Mouse (Mus musculus): ENCODE measurements at regions not wholly inside any gene's neighbourhood (a gene's known extent, or its start where the extent isn't known, plus 50 kb on each side); places are given as distances from the start of the nearest gene placed in this dataset.

GRCm38 (mm10) chr1:157798561-157799553, 292.3 kb downstream of the Sec16b start:
- no peaks in the 10 kb centered on the region for H3K9me3 ChIP-seq (ENCODE audit: control insufficient read depth, low read length)
- no peak overlapping the region for H3K9ac ChIP-seq (replicated peaks; ENCODE audit: low read depth, low read length)

GRCm38 (mm10) chr1:157801151-157801550, 294.6 kb downstream of the Sec16b start:
- Histone ChIP-seq H3K9ac (replicated peaks; ENCODE audit: low read depth, low read length) (no peak overlapping the region), H3K27ac (ENCODE audit: low read length) (no peak overlapping the region), H3K4me3 (replicated peaks; ENCODE audit: low read length) (no peak overlapping the region), H3K36me3 (ENCODE audit: control insufficient read depth, insufficient read depth) (no peaks in the 10 kb centered on the region), H3K4me1 (replicated peaks; ENCODE audit: control insufficient read depth, insufficient read depth, low read length) (peaks cover 2% of the 10 kb centered on the region; the same call in 1 of the 2 replicates), H3K4me2 (ENCODE audit: low read length) (no peak overlapping the region), H3K9me3 (ENCODE audit: control insufficient read depth, low read length) (no peaks in the 10 kb centered on the region), H3K27me3 (replicated peaks; ENCODE audit: control insufficient read depth, insufficient read depth, low read length) (no peaks in the 10 kb centered on the region)
- ATAC-seq, result no peak
- WGBS, result 60% methylated on average over 3 of the region's 3 CpGs

More at GRCm38 (mm10) chr1:157798561-157799553, 292.3 kb downstream of the Sec16b start:
- H3K27ac ChIP-seq (ENCODE audit: low read length), result no peak overlapping the region
- H3K36me3 ChIP-seq (ENCODE audit: control insufficient read depth, insufficient read depth), result no peaks in the 10 kb centered on the region
- no peaks in the 10 kb centered on the region; the same call in 1 of the 2 replicates for H3K4me1 ChIP-seq (replicated peaks; ENCODE audit: control insufficient read depth, insufficient read depth, low read length)
- peak; percentile 58; the same call in 1 of the 2 replicates for ATAC-seq
- no peaks in the 10 kb centered on the region for H3K27me3 ChIP-seq (replicated peaks; ENCODE audit: control insufficient read depth, insufficient read depth, low read length)
- H3K4me3 ChIP-seq (replicated peaks; ENCODE audit: low read length), result no peak overlapping the region
- 59% methylated on average over 21 of the region's 21 CpGs for WGBS
- H3K4me2 ChIP-seq (ENCODE audit: low read length), result peak overlapping the region; percentile 8; the same call in 1 of the 2 replicates

- ATAC-seq, result no peak
- Histone ChIP-seq H3K4me3 (replicated peaks; ENCODE audit: low read length) (no peak overlapping the region), H3K4me2 (ENCODE audit: low read length) (no peak overlapping the region), H3K9ac (replicated peaks; ENCODE audit: low read depth, low read length) (no peak overlapping the region), H3K9me3 (ENCODE audit: control insufficient read depth, low read length) (no peaks in the 10 kb centered on the region), H3K4me1 (replicated peaks; ENCODE audit: control insufficient read depth, insufficient read depth, low read length) (peaks cover 2% of the 10 kb centered on the region; the same call in 1 of the 2 replicates), H3K27me3 (replicated peaks; ENCODE audit: control insufficient read depth, insufficient read depth, low read length) (no peaks in the 10 kb centered on the region), H3K36me3 (ENCODE audit: control insufficient read depth, insufficient read depth) (no peaks in the 10 kb centered on the region), H3K27ac (ENCODE audit: low read length) (no peak overlapping the region)
- WGBS, result 57% methylated on average over 3 of the region's 3 CpGs
These were observed 297.7 kb downstream of the Sec16b start for GRCm38 (mm10) chr1:157804229-157804628.

- no peak overlapping the region for H3K4me2 ChIP-seq (ENCODE audit: low read length)
- no peak overlapping the region for H3K4me3 ChIP-seq (replicated peaks; ENCODE audit: low read length)
- H3K4me1 ChIP-seq (replicated peaks; ENCODE audit: control insufficient read depth, insufficient read depth, low read length), result 0 out of 2 replicates have a peak, but pooled peaks cover 2% of the 10 kb centered on the region
- H3K36me3 ChIP-seq (ENCODE audit: control insufficient read depth, insufficient read depth), result no peaks in the 10 kb centered on the region
- 86% methylated on average over 1 of the region's 1 CpGs for WGBS
- H3K9me3 ChIP-seq (ENCODE audit: control insufficient read depth, low read length), result no peaks in the 10 kb centered on the region
- ATAC-seq, result no peak
- H3K27ac ChIP-seq (ENCODE audit: low read length), result no peak overlapping the region
- H3K9ac ChIP-seq (replicated peaks; ENCODE audit: low read depth, low read length), result no peak overlapping the region
- no peaks in the 10 kb centered on the region for H3K27me3 ChIP-seq (replicated peaks; ENCODE audit: control insufficient read depth, insufficient read depth, low read length)
These were observed 299.8 kb downstream of the Sec16b start for GRCm38 (mm10) chr1:157806296-157806695.

- Histone ChIP-seq H3K36me3 (ENCODE audit: control insufficient read depth, insufficient read depth) (no peaks in the 10 kb centered on the region), H3K9me3 (ENCODE audit: control insufficient read depth, low read length) (no peaks in the 10 kb centered on the region), H3K4me1 (replicated peaks; ENCODE audit: control insufficient read depth, insufficient read depth, low read length) (0 out of 2 replicates have a peak, but pooled peaks cover 2% of the 10 kb centered on the region), H3K27me3 (replicated peaks; ENCODE audit: control insufficient read depth, insufficient read depth, low read length) (no peaks in the 10 kb centered on the region), H3K27ac (ENCODE audit: low read length) (no peak overlapping the region), H3K4me2 (ENCODE audit: low read length) (no peak overlapping the region), H3K9ac (replicated peaks; ENCODE audit: low read depth, low read length) (no peak overlapping the region), H3K4me3 (replicated peaks; ENCODE audit: low read length) (no peak overlapping the region)
- no peak for ATAC-seq
- 68% methylated on average over 8 of the region's 8 CpGs for WGBS
These were observed 303.3 kb downstream of the Sec16b start for GRCm38 (mm10) chr1:157809674-157810471.

GRCm38 (mm10) chr1:157810657-157811056, 304.1 kb downstream of the Sec16b start:
- Histone ChIP-seq H3K4me3 (replicated peaks; ENCODE audit: low read length) (no peak overlapping the region), H3K9ac (replicated peaks; ENCODE audit: low read depth, low read length) (no peak overlapping the region), H3K27ac (ENCODE audit: low read length) (no peak overlapping the region), H3K4me1 (replicated peaks; ENCODE audit: control insufficient read depth, insufficient read depth, low read length) (no peaks in the 10 kb centered on the region), H3K9me3 (ENCODE audit: control insufficient read depth, low read length) (no peaks in the 10 kb centered on the region), H3K36me3 (ENCODE audit: control insufficient read depth, insufficient read depth) (no peaks in the 10 kb centered on the region), H3K27me3 (replicated peaks; ENCODE audit: control insufficient read depth, insufficient read depth, low read length) (no peaks in the 10 kb centered on the region), H3K4me2 (ENCODE audit: low read length) (no peak overlapping the region)
- ATAC-seq, result no peak

- ATAC-seq, result no peak
- 40% methylated on average over 2 of the region's 2 CpGs for WGBS
These were observed 321.4 kb downstream of the Sec16b start for GRCm38 (mm10) chr1:157827966-157828365.

GRCm38 (mm10) chr1:157831511-157831910, 325.0 kb downstream of the Sec16b start:
- Histone ChIP-seq H3K9me3 (ENCODE audit: control insufficient read depth, low read length) (no peaks in the 10 kb centered on the region), H3K27ac (ENCODE audit: low read length) (no peak overlapping the region), H3K36me3 (ENCODE audit: control insufficient read depth, insufficient read depth) (no peaks in the 10 kb centered on the region), H3K27me3 (replicated peaks; ENCODE audit: control insufficient read depth, insufficient read depth, low read length) (no peaks in the 10 kb centered on the region), H3K4me2 (ENCODE audit: low read length) (no peak overlapping the region), H3K9ac (replicated peaks; ENCODE audit: low read depth, low read length) (no peak overlapping the region), H3K4me3 (replicated peaks; ENCODE audit: low read length) (no peak overlapping the region), H3K4me1 (replicated peaks; ENCODE audit: control insufficient read depth, insufficient read depth, low read length) (no peaks in the 10 kb centered on the region; the same call in 1 of the 2 replicates)
- no peak for ATAC-seq
- 38% methylated on average over 2 of the region's 2 CpGs for WGBS

More at GRCm38 (mm10) chr1:157827966-157828365, 321.4 kb downstream of the Sec16b start:
- Histone ChIP-seq H3K27me3 (replicated peaks; ENCODE audit: control insufficient read depth, insufficient read depth, low read length) (no peaks in the 10 kb centered on the region), H3K27ac (ENCODE audit: low read length) (no peak overlapping the region), H3K4me2 (ENCODE audit: low read length) (no peak overlapping the region), H3K9me3 (ENCODE audit: control insufficient read depth, low read length) (no peaks in the 10 kb centered on the region), H3K36me3 (ENCODE audit: control insufficient read depth, insufficient read depth) (no peaks in the 10 kb centered on the region), H3K9ac (replicated peaks; ENCODE audit: low read depth, low read length) (no peak overlapping the region), H3K4me1 (replicated peaks; ENCODE audit: control insufficient read depth, insufficient read depth, low read length) (no peaks in the 10 kb centered on the region; the same call in 1 of the 2 replicates), H3K4me3 (replicated peaks; ENCODE audit: low read length) (no peak overlapping the region)

GRCm38 (mm10) chr1:157872775-157873174, 366.2 kb downstream of the Sec16b start:
- Histone ChIP-seq H3K4me1 (replicated peaks; ENCODE audit: control insufficient read depth, insufficient read depth, low read length) (peaks cover 6% of the 10 kb centered on the region; the same call in 1 of the 2 replicates), H3K9me3 (ENCODE audit: control insufficient read depth, low read length) (peaks cover 3% of the 10 kb centered on the region; the same call in 1 of the 2 replicates), H3K36me3 (ENCODE audit: control insufficient read depth, insufficient read depth) (no peaks in the 10 kb centered on the region), H3K9ac (replicated peaks; ENCODE audit: low read depth, low read length) (no peak overlapping the region), H3K27ac (ENCODE audit: low read length) (no peak overlapping the region), H3K4me2 (ENCODE audit: low read length) (no peak overlapping the region), H3K27me3 (replicated peaks; ENCODE audit: control insufficient read depth, insufficient read depth, low read length) (no peaks in the 10 kb centered on the region), H3K4me3 (replicated peaks; ENCODE audit: low read length) (no peak overlapping the region)
- ATAC-seq, result peak; percentile 36; the same call in 1 of the 2 replicates
- WGBS, result 33% methylated on average over 5 of the region's 5 CpGs
